Mouse (Mus musculus) intestine, embryonic 16.5 days (tissue): ENCODE results near the gene Dclk1. TPM values are rescaled to one million over a fixed set of nuclear protein-coding genes. Genes with fewer than 3 reads are reported as not detected.

Experiments
- ATAC-seq: fragments of 200-750 bp; cut with Nextera tagmentation; 2 replicates; pipeline ENCODE4 v1.8.0; 2017; ENCODE audit warnings: moderate TSS enrichment, moderate library complexity
- H3K27ac ChIP-seq: fragments of 300-500 bp; sonication (generic); 2 replicates; pipeline ENCODE4 v1.5.1; 2014; ENCODE audit warnings: mild to moderate bottlenecking, low read length
- H3K27me3 ChIP-seq: fragments of 300-500 bp; sonication (generic); replicated peaks from 2 replicates; pipeline ENCODE4 v1.6.1; 2014; ENCODE audit warnings: low read length, control low read depth, mixed read lengths; ENCODE audit not compliant: control insufficient read depth, insufficient read depth
- H3K36me3 ChIP-seq: fragments of 300-500 bp; sonication (generic); 2 replicates; pipeline ENCODE4 v1.6.1; 2014; ENCODE audit warnings: low read length, control low read depth; ENCODE audit not compliant: control insufficient read depth, insufficient read depth
- H3K4me1 ChIP-seq: fragments of 300-500 bp; sonication (generic); 2 replicates; pipeline ENCODE4 v1.6.1; 2014; ENCODE audit warnings: low read length, control low read depth, mixed read lengths; ENCODE audit not compliant: control insufficient read depth, insufficient read depth
- H3K4me2 ChIP-seq: fragments of 300-500 bp; sonication (generic); 2 replicates; pipeline ENCODE4 v1.6.1; 2014; ENCODE audit warnings: low read depth, low read length, control low read depth
- H3K4me3 ChIP-seq: fragments of 300-500 bp; sonication (generic); 2 replicates; pipeline ENCODE4 v1.5.1; 2014; ENCODE audit warnings: mild to moderate bottlenecking, low read length
- H3K9ac ChIP-seq: fragments of 300-500 bp; sonication (generic); 2 replicates; pipeline ENCODE4 v1.6.1; 2014; ENCODE audit warnings: low read depth, low read length
- H3K9me3 ChIP-seq: fragments of 300-500 bp; sonication (generic); 2 replicates; pipeline ENCODE4 v1.6.1; 2016; ENCODE audit warnings: low read length, control low read depth; ENCODE audit not compliant: control insufficient read depth
- WGBS: fragments of 180-500 bp; shearing (Covaris S2); extraction: QIAGEN DNeasy Blood & Tissue Kit; methylation state at CpG from one replicate; pipeline ENCODE4 v1.1.7; 2014; 5-methylcytosine and 5-hydroxymethylcytosine counted together
- polyA plus RNA-seq: library from polyadenylated mRNA; unstranded; fragments of >200 nt; fragmentation: Nextera tagmentation; extraction: Ambion mirVana; gene quantifications from 2 replicates; pipeline ENCODE4 v1.2.1, GENCODE M21; 2015

Gene Dclk1
- polyA plus RNA-seq, 1 experiment from 2014 or later: 11.6 TPM

DNA sequence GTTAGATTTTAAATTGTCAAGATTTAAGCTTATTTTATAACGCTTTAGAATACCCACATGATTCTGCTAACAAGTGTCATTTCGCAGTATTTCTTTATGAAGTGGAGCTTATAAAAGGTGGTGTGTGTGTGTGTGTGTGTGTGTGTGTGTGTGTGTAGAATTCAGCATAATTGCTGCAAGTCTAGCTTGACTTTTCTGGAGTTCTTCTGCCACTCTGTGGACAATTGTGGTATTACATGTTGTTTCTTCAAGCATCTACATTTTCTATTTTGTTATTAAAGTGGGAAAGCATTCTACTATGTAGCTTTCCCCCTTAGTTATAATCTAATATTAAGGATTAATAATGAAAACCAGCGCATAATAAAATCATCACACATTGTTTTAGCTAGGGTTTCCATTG, 112.6 kb downstream of the Dclk1 start:
- H3K9me3 ChIP-seq: no peaks in the 10 kb centered on the region
- no peaks in the 10 kb centered on the region for H3K27me3 ChIP-seq
- H3K27ac ChIP-seq: no peak overlapping the region
- H3K4me3 ChIP-seq: no peak overlapping the region
- H3K36me3 ChIP-seq: no peaks in the 10 kb centered on the region
- H3K4me1 ChIP-seq: peaks cover 3% of the 10 kb centered on the region; the same call in 1 of the 2 replicates
- 0 out of 2 replicates have a peak, but pooled peaks have one; percentile 11 for ATAC-seq
- H3K9ac ChIP-seq: no peak overlapping the region
- WGBS: 17% methylated on average over 3 of the region's 3 CpGs
- H3K4me2 ChIP-seq: no peak overlapping the region

- Histone ChIP-seq H3K9me3 (no peaks in the 10 kb centered on the region), H3K36me3 (no peaks in the 10 kb centered on the region), H3K4me3 (no peak overlapping the region), H3K27me3 (no peaks in the 10 kb centered on the region), H3K4me1 (peaks cover 3% of the 10 kb centered on the region; the same call in 1 of the 2 replicates), H3K27ac (no peak overlapping the region), H3K9ac (no peak overlapping the region), H3K4me2 (no peak overlapping the region)
- ATAC-seq: no peak
- WGBS: 83% methylated on average over 8 of the region's 8 CpGs
These were observed 116.3 kb downstream of the Dclk1 start for GRCm38 (mm10) chr3:55358486-55358885.

DNA sequence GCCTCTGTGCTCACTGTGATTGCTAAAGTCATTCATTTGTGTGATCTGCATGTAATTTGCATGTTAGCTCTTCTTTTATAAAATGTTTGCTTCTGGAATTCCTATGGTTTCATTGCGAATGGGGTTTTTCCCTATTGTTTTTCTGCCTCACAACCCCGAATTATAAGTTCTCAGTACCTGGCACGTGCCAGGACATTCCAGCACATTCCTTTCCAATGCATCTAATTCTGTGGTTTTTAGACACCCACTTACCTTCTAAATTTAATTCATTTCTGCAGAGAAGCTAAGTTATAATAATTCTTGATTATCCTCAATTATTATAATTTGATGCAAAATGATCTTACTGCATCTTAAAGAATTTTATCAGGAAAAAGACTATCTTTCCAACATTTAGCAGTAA, 118.7 kb downstream of the Dclk1 start:
- Histone ChIP-seq H3K36me3 (no peaks in the 10 kb centered on the region), H3K9ac (no peak overlapping the region), H3K9me3 (no peaks in the 10 kb centered on the region), H3K4me3 (no peak overlapping the region), H3K4me2 (no peak overlapping the region), H3K4me1 (no peaks in the 10 kb centered on the region), H3K27me3 (no peaks in the 10 kb centered on the region), H3K27ac (no peak overlapping the region)
- 88% methylated on average over 3 of the region's 3 CpGs for WGBS
- ATAC-seq: no peak

DNA sequence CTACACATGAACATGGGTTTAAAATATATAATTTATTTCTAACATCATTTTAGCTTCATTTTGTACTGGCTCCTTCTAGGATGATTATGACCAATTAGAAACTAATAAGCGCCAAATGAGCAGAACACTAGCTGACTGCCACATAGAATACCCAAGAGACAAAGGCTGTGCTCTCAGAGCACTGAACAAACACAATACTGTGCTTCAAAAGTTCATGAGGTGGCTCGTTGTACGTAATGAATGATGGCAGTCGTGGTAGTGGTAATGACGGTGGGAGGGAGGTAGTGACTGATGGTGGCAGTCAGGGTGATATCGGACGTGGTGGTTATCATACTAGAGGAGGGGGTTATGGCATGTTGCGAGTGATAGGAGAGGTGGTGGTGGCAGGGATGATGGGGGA, 125.0 kb downstream of the Dclk1 start:
- no peak for ATAC-seq
- H3K9me3 ChIP-seq: no peaks in the 10 kb centered on the region
- no peak overlapping the region for H3K9ac ChIP-seq
- 89% methylated on average over 8 of the region's 8 CpGs for WGBS
- no peak overlapping the region for H3K27ac ChIP-seq
- H3K27me3 ChIP-seq: no peaks in the 10 kb centered on the region
- H3K4me2 ChIP-seq: no peak overlapping the region
- no peaks in the 10 kb centered on the region for H3K36me3 ChIP-seq
- no peak overlapping the region for H3K4me3 ChIP-seq
- H3K4me1 ChIP-seq: no peaks in the 10 kb centered on the region

- no peak for ATAC-seq
- H3K9ac ChIP-seq: no peak overlapping the region
- WGBS: 67% methylated on average over 7 of the region's 7 CpGs
- no peaks in the 10 kb centered on the region for H3K9me3 ChIP-seq
- H3K27ac ChIP-seq: no peak overlapping the region
- H3K4me3 ChIP-seq: no peak overlapping the region
- H3K4me1 ChIP-seq: no peaks in the 10 kb centered on the region
- no peak overlapping the region for H3K4me2 ChIP-seq
- H3K36me3 ChIP-seq: no peaks in the 10 kb centered on the region
- H3K27me3 ChIP-seq: no peaks in the 10 kb centered on the region
These were observed 127.0 kb downstream of the Dclk1 start for GRCm38 (mm10) chr3:55369156-55369555.

DNA sequence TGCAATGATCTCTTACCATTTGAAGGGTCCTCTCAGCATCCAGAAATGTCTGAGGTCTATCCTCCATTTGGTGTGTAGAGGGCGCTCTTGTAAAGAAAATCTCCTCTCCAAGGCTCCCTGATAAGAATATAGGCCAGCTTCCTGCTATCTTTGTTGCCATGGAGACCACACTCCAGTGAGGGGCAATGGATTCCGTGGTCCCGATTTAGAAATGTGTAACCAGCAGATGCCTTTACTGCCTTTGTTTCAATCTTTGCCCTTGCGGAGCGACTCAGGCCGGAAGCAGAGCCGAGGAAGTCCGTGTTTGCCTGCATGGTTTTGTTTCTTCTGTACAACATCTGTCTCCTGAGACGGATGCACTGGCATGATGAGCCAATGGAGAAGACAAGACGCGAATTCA, 131.5 kb downstream of the Dclk1 start:
- H3K27me3 ChIP-seq: no peaks in the 10 kb centered on the region
- peak; percentile 79 for ATAC-seq

GRCm38 (mm10) chr3:55378591-55378990, 136.4 kb downstream of the Dclk1 start:
- Histone ChIP-seq H3K4me3 (no peak overlapping the region), H3K4me1 (no peaks in the 10 kb centered on the region), H3K27me3 (no peaks in the 10 kb centered on the region), H3K9me3 (no peaks in the 10 kb centered on the region), H3K36me3 (no peaks in the 10 kb centered on the region), H3K9ac (no peak overlapping the region), H3K4me2 (no peak overlapping the region), H3K27ac (no peak overlapping the region)
- WGBS: 91% methylated on average over 6 of the region's 6 CpGs
- no peak for ATAC-seq

More for the DNA sequence above, 131.5 kb downstream of the Dclk1 start:
- peak overlapping the region; percentile 44 for H3K4me3 ChIP-seq
- WGBS: 4% methylated on average over 11 of the region's 11 CpGs
- H3K9me3 ChIP-seq: no peaks in the 10 kb centered on the region
- no peak overlapping the region for H3K27ac ChIP-seq
- peak overlapping the region; percentile 61 for H3K4me2 ChIP-seq
- no peaks in the 10 kb centered on the region for H3K36me3 ChIP-seq
- no peaks in the 10 kb centered on the region for H3K4me1 ChIP-seq
- H3K9ac ChIP-seq: 0 out of 2 replicates have a peak overlapping the region, but pooled peaks have one; percentile 45

GRCm38 (mm10) chr3:55380471-55380870, 138.3 kb downstream of the Dclk1 start:
- no peaks in the 10 kb centered on the region for H3K9me3 ChIP-seq
- no peak for ATAC-seq
- no peak overlapping the region for H3K4me2 ChIP-seq
- 57% methylated on average over 9 of the region's 9 CpGs for WGBS
- H3K4me3 ChIP-seq: no peak overlapping the region
- no peak overlapping the region for H3K27ac ChIP-seq
- H3K27me3 ChIP-seq: no peaks in the 10 kb centered on the region
- no peaks in the 10 kb centered on the region for H3K36me3 ChIP-seq
- no peaks in the 10 kb centered on the region for H3K4me1 ChIP-seq
- no peak overlapping the region for H3K9ac ChIP-seq

- no peak for ATAC-seq
- no peaks in the 10 kb centered on the region for H3K9me3 ChIP-seq
- H3K9ac ChIP-seq: no peak overlapping the region
- H3K27ac ChIP-seq: no peak overlapping the region
- H3K36me3 ChIP-seq: no peaks in the 10 kb centered on the region
- 51% methylated on average over 3 of the region's 3 CpGs for WGBS
- H3K4me1 ChIP-seq: no peaks in the 10 kb centered on the region
- no peak overlapping the region for H3K4me3 ChIP-seq
- H3K4me2 ChIP-seq: no peak overlapping the region
- H3K27me3 ChIP-seq: no peaks in the 10 kb centered on the region
These were observed 150.4 kb downstream of the Dclk1 start for GRCm38 (mm10) chr3:55392605-55393004.

- no peak for ATAC-seq
- Histone ChIP-seq H3K36me3 (no peaks in the 10 kb centered on the region), H3K27me3 (no peaks in the 10 kb centered on the region), H3K4me1 (no peaks in the 10 kb centered on the region), H3K4me3 (no peak overlapping the region), H3K4me2 (no peak overlapping the region), H3K9ac (no peak overlapping the region), H3K9me3 (no peaks in the 10 kb centered on the region), H3K27ac (no peak overlapping the region)
- 70% methylated on average over 3 of the region's 3 CpGs for WGBS
These were observed 151.4 kb downstream of the Dclk1 start for GRCm38 (mm10) chr3:55393549-55393948.
